Mouse (Mus musculus): Measurements from ENCODE around the gene Fbxl17. TPM values are rescaled to one million over a fixed set of nuclear protein-coding genes. Genes with fewer than 3 reads are reported as not detected.

The Fbxl17 gene
- polyA plus RNA-seq, 1 experiment from 2014 or later, result 7.8 TPM

GRCm38 (mm10) chr17:63287413-63287812 is 212.4 kb downstream of the Fbxl17 start:
- Histone ChIP-seq H3K36me3 (ENCODE audit: control insufficient read depth, insufficient read depth) (no peaks in the 10 kb centered on the region), H3K4me1 (replicated peaks; ENCODE audit: control insufficient read depth, insufficient read depth, low read length) (peaks cover 19% of the 10 kb centered on the region), H3K9me3 (ENCODE audit: control insufficient read depth, low read length) (no peaks in the 10 kb centered on the region), H3K27ac (ENCODE audit: low read length) (0 out of 2 replicates have a peak overlapping the region, but pooled peaks have one; percentile 23), H3K4me3 (replicated peaks; ENCODE audit: low read length) (no peak overlapping the region), H3K27me3 (replicated peaks; ENCODE audit: control insufficient read depth, insufficient read depth, low read length) (no peaks in the 10 kb centered on the region), H3K9ac (replicated peaks; ENCODE audit: low read depth, low read length) (no peak overlapping the region), H3K4me2 (ENCODE audit: low read length) (no peak overlapping the region)
- 34% methylated on average over 2 of the region's 2 CpGs for WGBS
- no peak for ATAC-seq

GRCm38 (mm10) chr17:63285265-63285939 is 214.4 kb downstream of the Fbxl17 start:
- peaks cover 20% of the 10 kb centered on the region for H3K4me1 ChIP-seq (replicated peaks; ENCODE audit: control insufficient read depth, insufficient read depth, low read length)
- no peak overlapping the region for H3K9ac ChIP-seq (replicated peaks; ENCODE audit: low read depth, low read length)
- no peak overlapping the region for H3K4me3 ChIP-seq (replicated peaks; ENCODE audit: low read length)
- peak; percentile 96 for ATAC-seq
- WGBS, result 6% methylated on average over 11 of the region's 11 CpGs
- H3K9me3 ChIP-seq (ENCODE audit: control insufficient read depth, low read length), result no peaks in the 10 kb centered on the region
- H3K27me3 ChIP-seq (replicated peaks; ENCODE audit: control insufficient read depth, insufficient read depth, low read length), result no peaks in the 10 kb centered on the region
- H3K27ac ChIP-seq (ENCODE audit: low read length), result no peak overlapping the region
- H3K4me2 ChIP-seq (ENCODE audit: low read length), result no peak overlapping the region
- H3K36me3 ChIP-seq (ENCODE audit: control insufficient read depth, insufficient read depth), result no peaks in the 10 kb centered on the region

DNA sequence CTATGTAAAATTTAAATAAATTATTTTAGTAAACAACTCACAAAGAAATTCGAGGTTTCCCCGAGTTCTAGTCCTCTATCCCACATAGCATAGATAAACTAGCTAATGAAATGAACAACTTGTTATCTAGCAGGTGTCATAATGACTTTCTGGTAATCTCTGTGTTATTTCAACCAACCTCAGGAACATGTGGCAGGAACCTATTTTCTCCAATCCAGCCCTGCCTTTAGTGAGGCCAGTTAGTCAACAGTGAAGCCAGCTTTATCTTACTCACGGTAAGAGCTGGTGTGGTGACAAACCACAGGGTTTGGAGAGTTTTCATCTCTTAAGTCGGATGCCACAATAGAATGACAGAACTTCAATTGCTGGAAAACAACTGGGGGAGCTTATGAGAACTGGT is 215.7 kb downstream of the Fbxl17 start:
- ATAC-seq, result no peak
- Histone ChIP-seq H3K27me3 (replicated peaks; ENCODE audit: control insufficient read depth, insufficient read depth, low read length) (no peaks in the 10 kb centered on the region), H3K9me3 (ENCODE audit: control insufficient read depth, low read length) (no peaks in the 10 kb centered on the region), H3K36me3 (ENCODE audit: control insufficient read depth, insufficient read depth) (no peaks in the 10 kb centered on the region), H3K9ac (replicated peaks; ENCODE audit: low read depth, low read length) (no peak overlapping the region), H3K4me3 (replicated peaks; ENCODE audit: low read length) (no peak overlapping the region), H3K4me1 (replicated peaks; ENCODE audit: control insufficient read depth, insufficient read depth, low read length) (peaks cover 20% of the 10 kb centered on the region), H3K4me2 (ENCODE audit: low read length) (no peak overlapping the region), H3K27ac (ENCODE audit: low read length) (no peak overlapping the region)
- WGBS, result 88% methylated on average over 4 of the region's 4 CpGs

- H3K4me1 ChIP-seq (replicated peaks; ENCODE audit: control insufficient read depth, insufficient read depth, low read length), result peaks cover 16% of the 10 kb centered on the region
- no peak overlapping the region for H3K4me3 ChIP-seq (replicated peaks; ENCODE audit: low read length)
- no peak for ATAC-seq
- no peaks in the 10 kb centered on the region for H3K27me3 ChIP-seq (replicated peaks; ENCODE audit: control insufficient read depth, insufficient read depth, low read length)
- WGBS, result 85% methylated on average over 5 of the region's 5 CpGs
- H3K27ac ChIP-seq (ENCODE audit: low read length), result no peak overlapping the region
- H3K36me3 ChIP-seq (ENCODE audit: control insufficient read depth, insufficient read depth), result no peaks in the 10 kb centered on the region
- no peak overlapping the region for H3K9ac ChIP-seq (replicated peaks; ENCODE audit: low read depth, low read length)
- H3K4me2 ChIP-seq (ENCODE audit: low read length), result no peak overlapping the region
- no peaks in the 10 kb centered on the region for H3K9me3 ChIP-seq (ENCODE audit: control insufficient read depth, low read length)
Measured at GRCm38 (mm10) chr17:63282004-63282403, 217.8 kb downstream of the Fbxl17 start.

DNA sequence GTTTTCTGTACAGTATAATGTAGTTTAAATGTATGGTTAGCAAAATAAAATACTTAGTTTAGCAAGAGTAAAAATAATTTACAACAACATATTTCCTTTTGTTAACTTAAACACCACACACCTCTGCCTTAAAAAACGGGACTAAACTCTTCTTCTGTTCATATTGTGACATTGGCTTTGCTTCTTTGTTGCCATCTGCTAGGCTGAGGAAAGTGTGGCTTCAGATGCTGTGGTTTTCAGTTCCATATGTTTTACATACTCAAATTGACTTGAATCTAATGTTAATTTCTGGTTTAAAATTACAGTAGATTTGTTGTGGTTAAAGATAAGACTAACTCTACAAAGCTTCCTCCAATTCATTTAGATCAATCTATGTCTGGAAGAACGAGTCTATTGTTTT is 218.8 kb downstream of the Fbxl17 start:
- Histone ChIP-seq H3K4me2 (ENCODE audit: low read length) (no peak overlapping the region), H3K27ac (ENCODE audit: low read length) (no peak overlapping the region), H3K36me3 (ENCODE audit: control insufficient read depth, insufficient read depth) (no peaks in the 10 kb centered on the region), H3K4me1 (replicated peaks; ENCODE audit: control insufficient read depth, insufficient read depth, low read length) (peaks cover 13% of the 10 kb centered on the region), H3K9me3 (ENCODE audit: control insufficient read depth, low read length) (no peaks in the 10 kb centered on the region), H3K27me3 (replicated peaks; ENCODE audit: control insufficient read depth, insufficient read depth, low read length) (no peaks in the 10 kb centered on the region), H3K4me3 (replicated peaks; ENCODE audit: low read length) (no peak overlapping the region), H3K9ac (replicated peaks; ENCODE audit: low read depth, low read length) (no peak overlapping the region)
- no peak for ATAC-seq
- 61% methylated on average over 2 of the region's 2 CpGs for WGBS

DNA sequence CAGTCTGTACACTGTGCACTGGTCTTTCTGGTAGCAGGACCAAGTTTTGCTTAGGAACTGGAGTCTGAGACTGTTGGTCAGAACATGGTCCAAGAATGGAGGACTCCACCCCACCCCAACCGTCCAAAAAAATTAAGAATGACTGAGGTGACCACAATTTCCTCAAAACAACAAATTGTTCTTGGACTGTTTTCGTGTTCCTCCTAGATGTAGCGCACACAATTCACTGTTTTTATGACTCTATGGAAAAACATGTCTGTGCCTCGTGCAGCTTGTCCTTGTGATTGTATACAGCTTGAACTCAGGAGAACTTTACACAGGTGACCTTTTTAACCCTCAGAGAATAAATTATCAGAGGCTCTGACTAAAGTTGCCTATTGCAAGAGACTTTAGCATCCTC is 220.7 kb downstream of the Fbxl17 start:
- Histone ChIP-seq H3K9ac (replicated peaks; ENCODE audit: low read depth, low read length) (no peak overlapping the region), H3K4me2 (ENCODE audit: low read length) (no peak overlapping the region), H3K27ac (ENCODE audit: low read length) (no peak overlapping the region), H3K36me3 (ENCODE audit: control insufficient read depth, insufficient read depth) (no peaks in the 10 kb centered on the region), H3K9me3 (ENCODE audit: control insufficient read depth, low read length) (no peaks in the 10 kb centered on the region), H3K27me3 (replicated peaks; ENCODE audit: control insufficient read depth, insufficient read depth, low read length) (no peaks in the 10 kb centered on the region), H3K4me3 (replicated peaks; ENCODE audit: low read length) (no peak overlapping the region), H3K4me1 (replicated peaks; ENCODE audit: control insufficient read depth, insufficient read depth, low read length) (0 out of 2 replicates have a peak, but pooled peaks cover 2% of the 10 kb centered on the region)
- WGBS, result 84% methylated on average over 4 of the region's 4 CpGs
- ATAC-seq, result no peak

DNA sequence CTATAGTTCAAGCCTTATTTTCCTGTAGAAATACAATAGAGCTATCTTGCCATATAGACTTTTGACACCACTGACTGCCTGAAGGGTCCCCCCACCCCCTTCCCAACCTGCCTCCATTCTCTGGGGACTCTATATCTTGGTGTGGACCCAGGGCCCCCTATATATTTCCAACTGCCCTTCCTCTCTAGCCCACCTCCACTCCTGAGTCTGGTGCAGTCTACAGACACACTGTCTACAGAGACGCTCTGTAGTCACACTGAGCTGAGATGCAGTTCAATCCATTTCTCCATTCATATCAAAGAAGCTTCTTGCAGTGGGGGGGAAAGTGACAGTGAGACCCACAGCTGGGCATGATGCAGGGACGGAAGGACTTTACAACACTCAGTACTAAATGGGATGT is 226.5 kb downstream of the Fbxl17 start:
- Histone ChIP-seq H3K4me3 (replicated peaks; ENCODE audit: low read length) (no peak overlapping the region), H3K4me2 (ENCODE audit: low read length) (no peak overlapping the region), H3K9ac (replicated peaks; ENCODE audit: low read depth, low read length) (no peak overlapping the region), H3K9me3 (ENCODE audit: control insufficient read depth, low read length) (no peaks in the 10 kb centered on the region), H3K36me3 (ENCODE audit: control insufficient read depth, insufficient read depth) (no peaks in the 10 kb centered on the region), H3K4me1 (replicated peaks; ENCODE audit: control insufficient read depth, insufficient read depth, low read length) (0 out of 2 replicates have a peak, but pooled peaks cover 2% of the 10 kb centered on the region), H3K27me3 (replicated peaks; ENCODE audit: control insufficient read depth, insufficient read depth, low read length) (no peaks in the 10 kb centered on the region), H3K27ac (ENCODE audit: low read length) (no peak overlapping the region)
- 85% methylated on average over 2 of the region's 2 CpGs for WGBS
- ATAC-seq, result no peak

GRCm38 (mm10) chr17:63272914-63273313 is 226.9 kb downstream of the Fbxl17 start:
- no peak overlapping the region for H3K27ac ChIP-seq (ENCODE audit: low read length)
- no peak overlapping the region for H3K9ac ChIP-seq (replicated peaks; ENCODE audit: low read depth, low read length)
- H3K4me1 ChIP-seq (replicated peaks; ENCODE audit: control insufficient read depth, insufficient read depth, low read length), result 0 out of 2 replicates have a peak, but pooled peaks cover 2% of the 10 kb centered on the region
- H3K9me3 ChIP-seq (ENCODE audit: control insufficient read depth, low read length), result no peaks in the 10 kb centered on the region
- ATAC-seq, result no peak
- H3K4me3 ChIP-seq (replicated peaks; ENCODE audit: low read length), result no peak overlapping the region
- no peaks in the 10 kb centered on the region for H3K36me3 ChIP-seq (ENCODE audit: control insufficient read depth, insufficient read depth)
- no peak overlapping the region for H3K4me2 ChIP-seq (ENCODE audit: low read length)
- H3K27me3 ChIP-seq (replicated peaks; ENCODE audit: control insufficient read depth, insufficient read depth, low read length), result no peaks in the 10 kb centered on the region

GRCm38 (mm10) chr17:63271000-63271399 is 228.8 kb downstream of the Fbxl17 start:
- Histone ChIP-seq H3K4me3 (replicated peaks; ENCODE audit: low read length) (no peak overlapping the region), H3K4me1 (replicated peaks; ENCODE audit: control insufficient read depth, insufficient read depth, low read length) (peaks cover 4% of the 10 kb centered on the region; the same call in 1 of the 2 replicates), H3K27ac (ENCODE audit: low read length) (no peak overlapping the region), H3K36me3 (ENCODE audit: control insufficient read depth, insufficient read depth) (no peaks in the 10 kb centered on the region), H3K9me3 (ENCODE audit: control insufficient read depth, low read length) (no peaks in the 10 kb centered on the region), H3K27me3 (replicated peaks; ENCODE audit: control insufficient read depth, insufficient read depth, low read length) (no peaks in the 10 kb centered on the region), H3K4me2 (ENCODE audit: low read length) (no peak overlapping the region), H3K9ac (replicated peaks; ENCODE audit: low read depth, low read length) (no peak overlapping the region)
- 0 out of 2 replicates have a peak, but pooled peaks have one; percentile 18 for ATAC-seq
- 68% methylated on average over 6 of the region's 6 CpGs for WGBS

DNA sequence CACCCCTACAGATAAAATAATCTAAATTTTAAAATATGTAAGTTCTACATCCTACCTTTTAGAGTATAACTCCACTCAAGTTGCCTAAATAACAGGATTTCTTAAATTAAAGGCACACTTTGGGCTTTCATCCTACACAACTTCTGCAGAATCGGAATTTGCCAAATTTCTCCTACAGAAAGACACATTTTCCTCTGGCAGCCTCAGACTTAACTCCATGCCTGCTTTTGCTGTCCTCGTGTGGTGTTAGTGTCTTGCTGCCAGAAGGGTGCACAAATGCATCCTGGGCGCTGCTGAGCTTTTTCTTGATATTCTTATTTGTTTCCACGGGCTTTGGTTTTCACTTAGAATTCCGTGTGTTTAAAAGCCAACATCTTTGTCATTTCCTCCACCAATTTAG is 229.3 kb downstream of the Fbxl17 start:
- H3K9ac ChIP-seq (replicated peaks; ENCODE audit: low read depth, low read length), result no peak overlapping the region
- H3K27me3 ChIP-seq (replicated peaks; ENCODE audit: control insufficient read depth, insufficient read depth, low read length), result no peaks in the 10 kb centered on the region
- H3K4me3 ChIP-seq (replicated peaks; ENCODE audit: low read length), result no peak overlapping the region
- no peak overlapping the region for H3K4me2 ChIP-seq (ENCODE audit: low read length)
- ATAC-seq, result no peak
- H3K27ac ChIP-seq (ENCODE audit: low read length), result no peak overlapping the region
- no peaks in the 10 kb centered on the region for H3K36me3 ChIP-seq (ENCODE audit: control insufficient read depth, insufficient read depth)
- H3K9me3 ChIP-seq (ENCODE audit: control insufficient read depth, low read length), result no peaks in the 10 kb centered on the region
- WGBS, result 73% methylated on average over 5 of the region's 5 CpGs
- H3K4me1 ChIP-seq (replicated peaks; ENCODE audit: control insufficient read depth, insufficient read depth, low read length), result peaks cover 4% of the 10 kb centered on the region; the same call in 1 of the 2 replicates

All from forebrain, embryonic 16.5 days (tissue).